Mouse (Mus musculus): Measurements from ENCODE around the gene Tmem151a. TPM values are rescaled to one million over a fixed set of nuclear protein-coding genes. Genes with fewer than 3 reads are reported as not detected.

Gene Tmem151a
- polyA plus RNA-seq (2011; ENCODE audit: insufficient read depth, insufficient read length, low read depth, missing spikeins): 6.2 and 8.3 TPM in 2 replicates

DNA sequence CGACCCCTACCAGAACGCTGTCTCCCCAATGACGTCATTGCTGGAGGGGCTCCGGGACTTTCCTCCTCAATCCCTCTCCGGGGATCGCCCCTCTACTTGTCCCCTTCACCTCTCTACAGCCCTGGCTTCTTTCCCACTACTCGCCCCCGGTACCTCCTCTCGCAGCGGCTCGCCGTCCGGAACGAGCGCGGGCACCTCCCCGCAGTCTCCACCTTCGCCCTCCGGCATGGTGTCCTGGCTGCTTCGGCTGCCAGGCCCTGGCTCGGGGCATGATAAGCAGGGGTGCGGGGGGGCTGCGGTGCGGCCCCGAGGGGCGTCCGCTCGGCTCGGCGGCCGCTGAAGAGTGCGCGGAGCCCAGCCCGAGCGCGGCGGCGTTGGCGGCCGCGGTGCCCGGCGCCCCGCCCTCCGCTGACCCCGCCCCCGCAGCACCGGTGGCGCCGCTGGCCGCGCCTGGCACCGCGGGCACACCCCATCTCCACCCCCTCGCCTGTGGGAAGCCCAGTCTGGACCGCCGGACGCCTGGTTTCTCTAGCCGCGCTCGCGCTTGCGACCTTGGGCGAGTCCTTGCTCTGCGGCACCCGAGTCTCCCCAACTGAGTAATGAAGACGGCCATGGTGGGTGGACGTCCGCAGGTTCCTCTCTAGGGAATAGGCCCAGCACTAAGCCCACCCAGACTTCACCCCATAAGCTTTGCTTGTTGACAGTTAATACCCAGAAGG, at the start of gene Tmem151a:
Gene Tmem151a (minus strand): TSS at position 387 of the 719 bp plus-strand sequence.
- no peak for TF ChIP-seq EP300 (IDR thresholded peaks at IDR 0.05; ENCODE audit: insufficient read depth, low read depth, low read length)
- no peak for TF ChIP-seq CTCF (IDR thresholded peaks at IDR 0.05; ENCODE audit: low read depth, low read length)
- H3K27me3 ChIP-seq (ENCODE audit: control insufficient read depth, insufficient read depth, low read length, poor library complexity, severe bottlenecking): no peaks in the 10 kb centered on the region
- H3K9me3 ChIP-seq (replicated peaks; ENCODE audit: control insufficient read depth, insufficient read depth, low read length, poor library complexity, severe bottlenecking): no peaks in the 10 kb centered on the region
- H3K9ac ChIP-seq (ENCODE audit: low read depth, poor library complexity, severe bottlenecking): peak within 1 kb of the TSS; percentile 58
- no peaks in the 10 kb centered on the region for H3K36me3 ChIP-seq (ENCODE audit: control insufficient read depth, insufficient read depth, low read length, poor library complexity, severe bottlenecking)
- peak within 1 kb of the TSS; percentile 73 for H3K4me3 ChIP-seq (ENCODE audit: low read depth, low read length)
- H3K27ac ChIP-seq (ENCODE audit: insufficient read depth, low read length): no peak within 1 kb of the TSS
- no peaks in the 10 kb centered on the region for H3K4me1 ChIP-seq (ENCODE audit: control insufficient read depth, insufficient read depth, low read length)

- Histone ChIP-seq H3K4me3 (ENCODE audit: low read depth, low read length) (no peak overlapping the region), H3K27me3 (ENCODE audit: control insufficient read depth, insufficient read depth, low read length, poor library complexity, severe bottlenecking) (no peaks in the 10 kb centered on the region), H3K4me1 (ENCODE audit: control insufficient read depth, insufficient read depth, low read length) (no peaks in the 10 kb centered on the region), H3K27ac (ENCODE audit: insufficient read depth, low read length) (no peak overlapping the region), H3K36me3 (ENCODE audit: control insufficient read depth, insufficient read depth, low read length, poor library complexity, severe bottlenecking) (no peaks in the 10 kb centered on the region), H3K9me3 (replicated peaks; ENCODE audit: control insufficient read depth, insufficient read depth, low read length, poor library complexity, severe bottlenecking) (no peaks in the 10 kb centered on the region), H3K9ac (ENCODE audit: low read depth, poor library complexity, severe bottlenecking) (no peak overlapping the region)
- no peak for TF ChIP-seq POLR2A (IDR thresholded peaks at IDR 0.05; ENCODE audit: insufficient read depth, low read length)
- TF ChIP-seq CTCF (IDR thresholded peaks at IDR 0.05; ENCODE audit: low read depth, low read length): no peak
- TF ChIP-seq EP300 (IDR thresholded peaks at IDR 0.05; ENCODE audit: insufficient read depth, low read depth, low read length): no peak
Observed at GRCm38 (mm10) chr19:5131237-5131636, 45.9 kb upstream of the Tmem151a start.

DNA sequence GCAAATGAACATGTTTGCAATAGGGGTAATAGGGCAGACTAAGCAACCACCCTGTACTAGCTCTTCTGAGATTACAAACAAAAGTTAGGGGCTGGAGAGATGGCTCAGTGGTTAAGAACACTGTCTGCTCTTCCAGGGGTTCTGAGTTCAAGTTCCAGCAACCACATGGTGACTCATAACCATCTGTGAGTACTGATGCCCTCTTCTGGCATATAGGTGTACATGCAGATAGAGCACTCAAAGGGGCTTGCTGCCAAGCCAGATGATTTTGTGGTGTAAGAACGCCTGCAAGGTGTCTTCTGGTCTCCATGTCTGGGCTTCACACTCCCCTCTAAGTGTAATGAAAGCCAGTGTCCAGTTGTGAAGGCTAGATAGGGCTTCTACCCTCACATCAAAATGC, 44.4 kb upstream of the Tmem151a start:
- no peaks in the 10 kb centered on the region for H3K9me3 ChIP-seq (replicated peaks; ENCODE audit: control insufficient read depth, insufficient read depth, low read length, poor library complexity, severe bottlenecking)
- no peak overlapping the region for H3K27ac ChIP-seq (ENCODE audit: insufficient read depth, low read length)
- no peaks in the 10 kb centered on the region for H3K36me3 ChIP-seq (ENCODE audit: control insufficient read depth, insufficient read depth, low read length, poor library complexity, severe bottlenecking)
- TF ChIP-seq EP300 (IDR thresholded peaks at IDR 0.05; ENCODE audit: insufficient read depth, low read depth, low read length): no peak
- TF ChIP-seq CTCF (IDR thresholded peaks at IDR 0.05; ENCODE audit: low read depth, low read length): peak; percentile 4
- H3K4me3 ChIP-seq (ENCODE audit: low read depth, low read length): no peak overlapping the region
- H3K27me3 ChIP-seq (ENCODE audit: control insufficient read depth, insufficient read depth, low read length, poor library complexity, severe bottlenecking): no peaks in the 10 kb centered on the region
- H3K9ac ChIP-seq (ENCODE audit: low read depth, poor library complexity, severe bottlenecking): no peak overlapping the region
- no peaks in the 10 kb centered on the region for H3K4me1 ChIP-seq (ENCODE audit: control insufficient read depth, insufficient read depth, low read length)

GRCm38 (mm10) chr19:5124055-5124614, 38.8 kb upstream of the Tmem151a start:
- TF ChIP-seq EP300 (IDR thresholded peaks at IDR 0.05; ENCODE audit: insufficient read depth, low read depth, low read length) (no peak), POLR2A (IDR thresholded peaks at IDR 0.05; ENCODE audit: insufficient read depth, low read length) (no peak), CTCF (IDR thresholded peaks at IDR 0.05; ENCODE audit: low read depth, low read length) (no peak)
- H3K4me3 ChIP-seq (ENCODE audit: low read depth, low read length): no peak overlapping the region
- H3K9me3 ChIP-seq (replicated peaks; ENCODE audit: control insufficient read depth, insufficient read depth, low read length, poor library complexity, severe bottlenecking): no peaks in the 10 kb centered on the region
- H3K9ac ChIP-seq (ENCODE audit: low read depth, poor library complexity, severe bottlenecking): no peak overlapping the region
- no peaks in the 10 kb centered on the region for H3K36me3 ChIP-seq (ENCODE audit: control insufficient read depth, insufficient read depth, low read length, poor library complexity, severe bottlenecking)
- H3K27ac ChIP-seq (ENCODE audit: insufficient read depth, low read length): no peak overlapping the region
- peaks cover 1% of the 10 kb centered on the region for H3K4me1 ChIP-seq (ENCODE audit: control insufficient read depth, insufficient read depth, low read length)
- no peaks in the 10 kb centered on the region for H3K27me3 ChIP-seq (ENCODE audit: control insufficient read depth, insufficient read depth, low read length, poor library complexity, severe bottlenecking)

DNA sequence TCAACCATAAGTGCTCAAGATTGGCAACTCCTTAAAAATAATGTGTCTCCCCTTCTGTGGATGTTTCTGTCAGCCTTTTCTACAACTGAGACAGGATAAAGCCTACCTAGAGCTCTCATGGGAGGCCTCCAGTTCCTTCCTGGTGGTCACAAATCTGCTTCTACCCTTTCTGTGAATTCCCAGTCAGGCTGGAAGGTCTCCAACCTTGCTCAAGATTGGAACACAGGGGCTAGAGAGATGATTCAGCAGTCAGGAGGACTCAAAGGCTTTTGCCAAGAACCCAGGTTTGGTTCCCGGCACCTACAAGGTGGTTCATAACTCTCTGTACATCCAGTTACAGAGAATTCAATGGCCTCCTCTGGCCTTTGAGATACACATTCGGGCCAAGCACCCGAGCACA, 37.9 kb upstream of the Tmem151a start:
- no peak overlapping the region for H3K27ac ChIP-seq (ENCODE audit: insufficient read depth, low read length)
- H3K9ac ChIP-seq (ENCODE audit: low read depth, poor library complexity, severe bottlenecking): no peak overlapping the region
- no peaks in the 10 kb centered on the region for H3K36me3 ChIP-seq (ENCODE audit: control insufficient read depth, insufficient read depth, low read length, poor library complexity, severe bottlenecking)
- peaks cover 1% of the 10 kb centered on the region for H3K4me1 ChIP-seq (ENCODE audit: control insufficient read depth, insufficient read depth, low read length)
- H3K27me3 ChIP-seq (ENCODE audit: control insufficient read depth, insufficient read depth, low read length, poor library complexity, severe bottlenecking): no peaks in the 10 kb centered on the region
- no peak overlapping the region for H3K4me3 ChIP-seq (ENCODE audit: low read depth, low read length)
- H3K9me3 ChIP-seq (replicated peaks; ENCODE audit: control insufficient read depth, insufficient read depth, low read length, poor library complexity, severe bottlenecking): no peaks in the 10 kb centered on the region
- TF ChIP-seq CTCF (IDR thresholded peaks at IDR 0.05; ENCODE audit: low read depth, low read length): no peak
- no peak for TF ChIP-seq POLR2A (IDR thresholded peaks at IDR 0.05; ENCODE audit: insufficient read depth, low read length)
- TF ChIP-seq EP300 (IDR thresholded peaks at IDR 0.05; ENCODE audit: insufficient read depth, low read depth, low read length): no peak

- no peak overlapping the region for H3K4me3 ChIP-seq (ENCODE audit: low read depth, low read length)
- no peaks in the 10 kb centered on the region for H3K27me3 ChIP-seq (ENCODE audit: control insufficient read depth, insufficient read depth, low read length, poor library complexity, severe bottlenecking)
- no peak overlapping the region for H3K9ac ChIP-seq (ENCODE audit: low read depth, poor library complexity, severe bottlenecking)
- no peak overlapping the region for H3K27ac ChIP-seq (ENCODE audit: insufficient read depth, low read length)
- H3K9me3 ChIP-seq (replicated peaks; ENCODE audit: control insufficient read depth, insufficient read depth, low read length, poor library complexity, severe bottlenecking): no peaks in the 10 kb centered on the region
- peaks cover 1% of the 10 kb centered on the region for H3K4me1 ChIP-seq (ENCODE audit: control insufficient read depth, insufficient read depth, low read length)
- H3K36me3 ChIP-seq (ENCODE audit: control insufficient read depth, insufficient read depth, low read length, poor library complexity, severe bottlenecking): no peaks in the 10 kb centered on the region
- no peak for TF ChIP-seq POLR2A (IDR thresholded peaks at IDR 0.05; ENCODE audit: insufficient read depth, low read length)
- TF ChIP-seq EP300 (IDR thresholded peaks at IDR 0.05; ENCODE audit: insufficient read depth, low read depth, low read length): no peak
- no peak for TF ChIP-seq CTCF (IDR thresholded peaks at IDR 0.05; ENCODE audit: low read depth, low read length)
Observed at GRCm38 (mm10) chr19:5122492-5122891, 37.2 kb upstream of the Tmem151a start.

All from ES-Bruce4 (cell line).